9 mouse cellular contexts compared by ENCODE assay signal in genomic region chr15:96169726-96170467, GRCm38 (mm10).
DNase-seq lines count a peak whose midpoint lies in the region; ATAC-seq lines count a peak whose summit lies in the region.
"Had no signal": no experiment of that assay in that cellular context is flagged by ENCODE, and none has a peak within 500 bp of the region (broad histone marks: within the 10 kb centered on the region; RNA-seq: fewer than 3 reads in every experiment).

No protein-coding gene starts in this region.

- H3K4me1 ChIP-seq in kidney, embryonic 14.5 days (ENCODE audit: control insufficient read depth, insufficient read depth, low read length) = no peaks in the 10 kb centered on the region
- peaks cover 3% of the 10 kb centered on the region; the same call in 1 of the 2 replicates for H3K4me1 ChIP-seq in embryonic facial prominence, embryonic 12.5 days
- H3K4me1 ChIP-seq in hindbrain, embryonic 16.5 days (ENCODE audit: control insufficient read depth, insufficient read depth, low read depth, low read length) = peaks cover 13% of the 10 kb centered on the region
- no peaks in the 10 kb centered on the region for H3K4me1 ChIP-seq in neural tube, embryonic 11.5 days (ENCODE audit: control insufficient read depth, insufficient read depth, low read length)

- no peak overlapping the region for H3K27ac ChIP-seq in kidney, embryonic 14.5 days (ENCODE audit: low read depth, low read length)
- no peak overlapping the region for H3K27ac ChIP-seq in embryonic facial prominence, embryonic 12.5 days
- H3K27ac ChIP-seq in hindbrain, embryonic 16.5 days (ENCODE audit: low read depth, low read length) = peak overlapping the region; percentile 59; the same call in 1 of the 2 replicates
- no peak overlapping the region for H3K27ac ChIP-seq in neural tube, embryonic 11.5 days (ENCODE audit: low read depth, low read length)

- no peak for ATAC-seq in kidney, embryonic 14.5 days (ENCODE audit: low FRiP score, low TSS enrichment)
- ATAC-seq in embryonic facial prominence, embryonic 12.5 days (ENCODE audit: insufficient number of reproducible peaks, insufficient read depth, low FRiP score, low TSS enrichment) = no peak
- ATAC-seq in hindbrain, embryonic 16.5 days = peak; percentile 30; the same call in 1 of the 2 replicates
- no peak for ATAC-seq in neural tube, embryonic 11.5 days (ENCODE audit: insufficient read depth, low FRiP score, low TSS enrichment)

- 18% methylated on average over 15 of the region's 15 CpGs for WGBS in kidney, embryonic 14.5 days
- 10% methylated on average over 15 of the region's 15 CpGs for WGBS in embryonic facial prominence, embryonic 12.5 days
- WGBS in hindbrain, embryonic 16.5 days = 14% methylated on average over 15 of the region's 15 CpGs
- WGBS in neural tube, embryonic 11.5 days = 14% methylated on average over 15 of the region's 15 CpGs

- no peaks in the 10 kb centered on the region for H3K36me3 ChIP-seq in kidney, embryonic 14.5 days (ENCODE audit: control insufficient read depth, insufficient read depth, low read length)
- no peaks in the 10 kb centered on the region for H3K36me3 ChIP-seq in embryonic facial prominence, embryonic 12.5 days
- H3K36me3 ChIP-seq in hindbrain, embryonic 16.5 days (ENCODE audit: control insufficient read depth, insufficient read depth, low read length) = no peaks in the 10 kb centered on the region
- no peaks in the 10 kb centered on the region for H3K36me3 ChIP-seq in neural tube, embryonic 11.5 days (ENCODE audit: control insufficient read depth, insufficient read depth, low read length)

- no peak overlapping the region; the same call in 1 of the 2 replicates for H3K4me3 ChIP-seq in kidney, embryonic 14.5 days (ENCODE audit: low read length)
- peak overlapping the region; percentile 13; the same call in 1 of the 2 replicates for H3K4me3 ChIP-seq in embryonic facial prominence, embryonic 12.5 days
- peak overlapping the region; percentile 20; the same call in 1 of the 2 replicates for H3K4me3 ChIP-seq in hindbrain, embryonic 16.5 days (ENCODE audit: low read length)
- H3K4me3 ChIP-seq in neural tube, embryonic 11.5 days (ENCODE audit: low read depth, low read length) = no peak overlapping the region

- H3K9me3 ChIP-seq in kidney, embryonic 14.5 days (ENCODE audit: control insufficient read depth, low read length) = no peaks in the 10 kb centered on the region
- no peaks in the 10 kb centered on the region for H3K9me3 ChIP-seq in embryonic facial prominence, embryonic 12.5 days
- no peaks in the 10 kb centered on the region for H3K9me3 ChIP-seq in hindbrain, embryonic 16.5 days (ENCODE audit: control insufficient read depth, low read length)
- no peaks in the 10 kb centered on the region for H3K9me3 ChIP-seq in neural tube, embryonic 11.5 days (ENCODE audit: control insufficient read depth, low read length)

- H3K4me2 ChIP-seq in kidney, embryonic 14.5 days (replicated peaks; ENCODE audit: low read depth, low read length) = peak overlapping the region; percentile 25; the same call in 1 of the 2 replicates
- peak overlapping the region; percentile 44 for H3K4me2 ChIP-seq in embryonic facial prominence, embryonic 12.5 days (replicated peaks)
- peak overlapping the region; percentile 43 for H3K4me2 ChIP-seq in hindbrain, embryonic 16.5 days (ENCODE audit: low read length)
- peak overlapping the region; percentile 33; the same call in 1 of the 2 replicates for H3K4me2 ChIP-seq in neural tube, embryonic 11.5 days (ENCODE audit: low read depth)

- peaks cover 6% of the 10 kb centered on the region; the same call in 1 of the 2 replicates for H3K27me3 ChIP-seq in kidney, embryonic 14.5 days (ENCODE audit: control insufficient read depth, insufficient read depth, low read length)
- H3K27me3 ChIP-seq in embryonic facial prominence, embryonic 12.5 days = peaks cover 12% of the 10 kb centered on the region
- no peaks in the 10 kb centered on the region; the same call in 1 of the 2 replicates for H3K27me3 ChIP-seq in hindbrain, embryonic 16.5 days (replicated peaks; ENCODE audit: control insufficient read depth, insufficient read depth, low read length)
- no peaks in the 10 kb centered on the region for H3K27me3 ChIP-seq in neural tube, embryonic 11.5 days (ENCODE audit: control insufficient read depth, insufficient read depth, low read length)

- no peak overlapping the region for H3K9ac ChIP-seq in kidney, embryonic 14.5 days (ENCODE audit: low read depth, low read length)
- H3K9ac ChIP-seq in embryonic facial prominence, embryonic 12.5 days = no peak overlapping the region
- H3K9ac ChIP-seq in hindbrain, embryonic 16.5 days (ENCODE audit: low read depth, low read length) = peak overlapping the region; percentile 41; the same call in 1 of the 2 replicates
- H3K9ac ChIP-seq in neural tube, embryonic 11.5 days (ENCODE audit: low read length) = no peak overlapping the region

- DNase-seq in kidney, adult 9 months = no peak
- peak; percentile 26 for DNase-seq in neural tube, embryonic 11.5 days (ENCODE audit: low spot score)
- no peak for DNase-seq in lung, postnatal 36 days
- no peak for DNase-seq in testis, postnatal 10 days (ENCODE audit: low spot score)
- no peak for DNase-seq in ovary, adult 18-20 months (ENCODE audit: low spot score)
- DNase-seq: thymus, adult 18-20 months had no signal

Comparison
In these comparisons a context has a peak if more than half of its experiments do, and no peak if none do; other contexts are left out.
1. H3K4me3 ChIP-seq: peak in embryonic facial prominence, embryonic 12.5 days (single experiment) and hindbrain, embryonic 16.5 days (single experiment); none in kidney, embryonic 14.5 days (single experiment) and neural tube, embryonic 11.5 days (single experiment).
2. Peak in every context shown above with its lines, with median percentiles within 50 percentile points of each other: H3K4me2 ChIP-seq.